Mouse (Mus musculus) ES-E14 (cell line): ENCODE results near the gene Smpd3. TPM values are rescaled to one million over a fixed set of nuclear protein-coding genes. Genes with fewer than 3 reads are reported as not detected.

Experiments used
- DNase-seq: peaks from one replicate; pipeline ENCODE4 v3.0.0-alpha.2; 2013; ENCODE audit warnings: low read depth, low spot score
- H3K27ac ChIP-seq: 2 replicates; pipeline ENCODE4 v1.5.1; 2012; ENCODE audit warnings: low read depth, mild to moderate bottlenecking, low read length, moderate library complexity, mixed read lengths; ENCODE audit not compliant: poor library complexity, insufficient read depth, severe bottlenecking
- H3K36me3 ChIP-seq: 2 replicates; pipeline ENCODE4 v1.6.1; 2012; ENCODE audit warnings: mild to moderate bottlenecking, low read length, moderate library complexity, mixed read lengths; ENCODE audit not compliant: control insufficient read depth, poor library complexity, insufficient read depth, severe bottlenecking
- H3K4me1 ChIP-seq, 2 experiments: fragments of 150-350 bp in 1 of 2; sonication (generic) in 1 of 2; 2 replicates each; pipeline ENCODE4 v1.6.1; 2012; ENCODE audit warnings: low read length in 2 of 2, mild to moderate bottlenecking in 1 of 2, mixed read lengths in 1 of 2; ENCODE audit not compliant: control insufficient read depth in 2 of 2, insufficient read depth in 2 of 2, poor library complexity in 1 of 2
- H3K4me3 ChIP-seq, 2 experiments: fragments of 150-350 bp in 1 of 2; sonication (generic) in 1 of 2; 2 replicates each; pipeline ENCODE4 v1.5.1; 2012; ENCODE audit warnings: low read length in 2 of 2, low read depth in 1 of 2, mild to moderate bottlenecking in 1 of 2, mixed read lengths in 1 of 2; ENCODE audit not compliant: insufficient read depth in 1 of 2, poor library complexity in 1 of 2, severe bottlenecking in 1 of 2
- H3K9ac ChIP-seq: 2 replicates; pipeline ENCODE4 v1.6.1; 2012; ENCODE audit warnings: low read depth, mild to moderate bottlenecking, low read length, mixed read lengths; ENCODE audit not compliant: poor library complexity, insufficient read depth, severe bottlenecking
- H3K9me3 ChIP-seq: fragments of 150-350 bp; sonication (generic); 2 replicates; pipeline ENCODE4 v1.6.1; 2012; ENCODE audit warnings: low read depth, mild to moderate bottlenecking, low read length; ENCODE audit not compliant: control insufficient read depth, insufficient read depth
- CHD2 ChIP-seq: IDR thresholded peaks from 2 replicates; pipeline ENCODE4 v1.6.1; 2014; ENCODE audit warnings: mild to moderate bottlenecking, low read depth, low read length, inconsistent platforms
- HCFC1 ChIP-seq: IDR thresholded peaks from 2 replicates; pipeline ENCODE4 v1.6.1; 2012; ENCODE audit warnings: low read length, inconsistent platforms, borderline replicate concordance; ENCODE audit not compliant: insufficient read depth
- MAFK ChIP-seq: IDR thresholded peaks from 2 replicates; pipeline ENCODE4 v1.6.1; 2014; ENCODE audit warnings: mild to moderate bottlenecking, low read depth, low read length, inconsistent platforms; ENCODE audit not compliant: insufficient read depth
- ZC3H11A ChIP-seq: IDR thresholded peaks from 2 replicates; pipeline ENCODE4 v1.6.1; 2012; ENCODE audit warnings: low read depth, mild to moderate bottlenecking, inconsistent platforms, low read length, borderline replicate concordance
- ZNF384 ChIP-seq: IDR thresholded peaks from 2 replicates; pipeline ENCODE4 v1.6.1; 2012; ENCODE audit warnings: low read depth, low read length, inconsistent platforms
- in situ Hi-C, 2 experiments: fragments of 600-800 bp; cut with MboI; formaldehyde crosslinking; loops; one replicate each; pipeline ENCODE4 v1.15.1; 2025; ENCODE audit warnings: low sequenced_read_pairs in 2 of 2, inconsistent platforms in 1 of 2; ENCODE audit not compliant: unreplicated experiment in 2 of 2
- total RNA-seq: library from RNA; depleted of rRNA; stranded (reverse); fragments of 300-350 nt; gene quantifications from 2 replicates; pipeline ENCODE4 v1.2.3, GENCODE M21; 2012

The Smpd3 gene
- total RNA-seq, 1 experiment, result 0.94 TPM

GRCm38 (mm10) chr8:106278367-106279042 lies 59.3 kb downstream of the Smpd3 start:
- H3K9me3 ChIP-seq, result no peaks in the 10 kb centered on the region
- no peaks in the 10 kb centered on the region for H3K36me3 ChIP-seq
- in situ Hi-C loops, result no loop called here
- no peak overlapping the region for H3K9ac ChIP-seq
- DNase-seq, result no peak
- no peak overlapping the region for H3K4me3 ChIP-seq
- no peak overlapping the region for H3K27ac ChIP-seq
- no peak for TF ChIP-seq MAFK
- no peak for TF ChIP-seq ZNF384
- TF ChIP-seq HCFC1, result no peak
- no peak for TF ChIP-seq ZC3H11A
- no peak for TF ChIP-seq CHD2
- H3K4me1 ChIP-seq, result peaks cover 2 to 10% of the 10 kb centered on the region in 2 experiments; a peak in 2 of 4 replicates

- no peak for TF ChIP-seq HCFC1
- no peak for TF ChIP-seq MAFK
- TF ChIP-seq ZC3H11A, result no peak
- TF ChIP-seq ZNF384, result no peak
- TF ChIP-seq CHD2, result no peak
- H3K27ac ChIP-seq, result no peak overlapping the region; the same call in 1 of the 2 replicates
- H3K4me3 ChIP-seq, result no peak overlapping the region
- no peak overlapping the region for H3K9ac ChIP-seq
- no peak for DNase-seq
- in situ Hi-C loops, result no loop called here
- H3K9me3 ChIP-seq, result no peaks in the 10 kb centered on the region
- H3K36me3 ChIP-seq, result no peaks in the 10 kb centered on the region
- H3K4me1 ChIP-seq, result peaks cover 2 to 10% of the 10 kb centered on the region in 2 experiments; a peak in 2 of 4 replicates
These were observed 61.0 kb downstream of the Smpd3 start for GRCm38 (mm10) chr8:106276709-106277317.

GRCm38 (mm10) chr8:106273468-106273867 lies 64.3 kb downstream of the Smpd3 start:
- in situ Hi-C loops, result no loop called here
- no peak overlapping the region for H3K27ac ChIP-seq
- DNase-seq, result no peak
- H3K4me3 ChIP-seq, result no peak overlapping the region
- H3K9me3 ChIP-seq, result no peaks in the 10 kb centered on the region
- H3K36me3 ChIP-seq, result no peaks in the 10 kb centered on the region
- no peaks in the 10 kb centered on the region for H3K4me1 ChIP-seq
- H3K9ac ChIP-seq, result no peak overlapping the region
- TF ChIP-seq ZC3H11A (no peak), HCFC1 (no peak), MAFK (no peak), ZNF384 (no peak), CHD2 (no peak)

GRCm38 (mm10) chr8:106271378-106271777 lies 66.4 kb downstream of the Smpd3 start:
- Histone ChIP-seq H3K36me3 (no peaks in the 10 kb centered on the region), H3K9ac (no peak overlapping the region), H3K4me3 (no peak overlapping the region), H3K9me3 (no peaks in the 10 kb centered on the region), H3K27ac (no peak overlapping the region), H3K4me1 (no peaks in the 10 kb centered on the region)
- no peak for DNase-seq
- TF ChIP-seq MAFK, result no peak
- no peak for TF ChIP-seq ZC3H11A
- TF ChIP-seq ZNF384, result no peak
- no peak for TF ChIP-seq CHD2
- TF ChIP-seq HCFC1, result no peak
- in situ Hi-C loops, result no loop called here
